Comparison of ENCODE assay signal across 17 mouse cellular contexts in the genomic region with DNA sequence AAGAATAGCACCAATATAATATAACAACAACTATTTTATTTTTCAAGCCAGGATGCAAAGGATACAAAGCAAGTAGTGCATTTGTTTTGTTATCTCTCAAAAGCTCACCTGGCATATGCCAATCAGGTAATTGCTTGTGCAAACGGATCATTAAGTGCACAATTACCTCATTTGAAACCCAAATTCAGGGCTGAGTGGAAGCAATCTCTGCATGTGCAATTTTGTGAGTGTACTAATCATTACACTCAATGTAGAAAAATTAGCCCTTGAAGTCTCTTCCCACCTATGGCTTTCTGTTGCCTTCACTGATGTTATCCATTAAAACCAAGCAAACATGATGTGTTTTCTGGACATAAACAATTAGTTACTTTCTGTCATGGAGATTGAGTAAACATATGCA.
"Had no signal": no experiment of that assay in that cellular context is flagged by ENCODE, and none has a peak within 500 bp of the region (broad histone marks: within the 10 kb centered on the region; RNA-seq: fewer than 3 reads in every experiment).

No protein-coding gene starts in this region.

- H3K4me3 ChIP-seq: liver, embryonic 12.5 days; megakaryocyte, embryonic 14.5 days; midbrain, embryonic 12.5 days; midbrain, embryonic 15.5 days; neural tube, embryonic 12.5 days had no signal

- DNase-seq: lung, adult 18-20 months; lung, embryonic 14.5 days; lung, postnatal 10 days; lung, postnatal 36 days; right cerebral cortex, postnatal 25 days; right cerebral cortex, postnatal 4 days; spleen, adult 18-20 months; thymus, adult 18-20 months; thymus, postnatal 14 days; thymus, postnatal 36 days had no signal

- H3K9me3 ChIP-seq: liver, embryonic 12.5 days; megakaryocyte, embryonic 14.5 days; midbrain, embryonic 12.5 days; midbrain, embryonic 15.5 days; neural tube, embryonic 12.5 days had no signal

- H3K27me3 ChIP-seq: liver, embryonic 12.5 days; megakaryocyte, embryonic 14.5 days; midbrain, embryonic 12.5 days; midbrain, embryonic 15.5 days; neural tube, embryonic 12.5 days had no signal

- H3K4me1 ChIP-seq: liver, embryonic 12.5 days; megakaryocyte, embryonic 14.5 days; neural tube, embryonic 12.5 days had no signal

- H3K36me3 ChIP-seq: liver, embryonic 12.5 days; midbrain, embryonic 12.5 days; midbrain, embryonic 15.5 days; neural tube, embryonic 12.5 days had no signal

- H3K4me2 ChIP-seq: liver, embryonic 12.5 days; lung, embryonic 14.5 days; midbrain, embryonic 12.5 days; midbrain, embryonic 15.5 days; neural tube, embryonic 12.5 days had no signal

- ATAC-seq: liver, embryonic 12.5 days; midbrain, embryonic 15.5 days had no signal

- H3K27ac ChIP-seq: liver, embryonic 12.5 days; liver, embryonic 14.5 days; macrophage; midbrain, embryonic 12.5 days; midbrain, embryonic 15.5 days; neural tube, embryonic 12.5 days had no signal

- H3K9ac ChIP-seq: liver, embryonic 12.5 days; liver, embryonic 14.5 days; lung, embryonic 14.5 days; midbrain, embryonic 12.5 days; midbrain, embryonic 15.5 days; neural tube, embryonic 12.5 days had no signal
